Mouse (Mus musculus): ENCODE measurements around the gene Fam209.

The Fam209 gene

DNA sequence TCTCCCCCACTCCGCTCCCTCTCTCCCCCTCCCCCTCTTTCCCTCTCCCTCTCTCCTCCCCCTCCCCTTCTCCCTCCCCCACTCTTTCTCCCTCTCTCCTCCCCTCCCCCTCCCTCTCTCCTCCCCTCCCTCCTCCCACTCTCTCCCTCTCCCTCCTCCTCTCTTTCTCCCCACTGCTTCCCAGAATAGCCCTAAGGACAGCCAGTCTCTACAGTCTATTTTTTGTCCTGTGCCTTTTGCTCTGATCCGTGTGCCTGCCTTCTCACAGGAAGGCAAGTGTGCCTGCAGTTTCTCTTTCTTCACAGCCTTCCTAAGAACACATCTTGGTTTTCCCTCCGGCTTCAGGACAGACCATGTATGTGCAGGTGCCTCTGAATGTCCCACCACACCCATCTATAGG lies 5.0 kb downstream of the Fam209 start:
- DNase-seq (ENCODE audit: low spot score in 2 of 2): no peak

DNA sequence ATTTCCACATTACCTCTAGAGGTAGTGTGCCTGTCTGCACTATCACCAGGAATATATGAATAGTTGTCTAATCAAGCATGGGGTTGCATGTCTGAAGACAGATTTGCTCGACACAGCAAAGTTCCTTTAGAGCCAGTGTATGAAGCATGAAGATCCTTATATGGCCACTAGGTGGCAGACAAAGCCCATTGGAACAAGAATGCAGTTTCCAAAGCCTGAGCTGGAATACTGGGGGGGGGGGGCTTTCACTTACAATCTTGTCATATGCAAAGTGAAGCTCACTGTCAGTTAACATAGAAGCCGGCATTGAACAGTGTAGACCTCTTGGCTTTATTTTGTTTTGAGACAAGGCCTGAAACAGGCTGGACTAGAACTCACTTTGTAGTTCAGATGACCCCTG lies 5.5 kb downstream of the Fam209 start:
- no peak for DNase-seq (ENCODE audit: low spot score in 2 of 2)

DNA sequence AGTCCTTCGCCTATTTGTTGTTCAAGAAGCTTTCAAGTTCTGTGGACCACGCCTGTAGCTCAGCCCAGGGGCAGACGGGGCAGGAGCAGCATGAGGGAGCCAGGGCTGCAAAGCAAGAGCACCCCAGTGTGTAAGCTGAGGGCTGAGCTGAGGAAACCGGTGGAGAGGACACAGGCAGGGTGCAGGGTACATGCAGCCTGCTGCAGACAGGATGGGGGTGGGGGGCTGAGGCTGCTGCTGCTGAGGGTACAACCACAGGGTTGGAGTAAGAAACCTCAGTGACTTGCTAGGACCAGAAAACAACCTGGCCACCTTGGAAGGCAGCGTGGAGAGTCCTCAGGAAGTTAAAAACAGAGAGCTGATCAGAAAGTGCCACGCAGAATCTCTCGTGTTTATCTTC lies 8.0 kb downstream of the Fam209 start:
- no peak for DNase-seq (ENCODE audit: low spot score in 2 of 2)

DNA sequence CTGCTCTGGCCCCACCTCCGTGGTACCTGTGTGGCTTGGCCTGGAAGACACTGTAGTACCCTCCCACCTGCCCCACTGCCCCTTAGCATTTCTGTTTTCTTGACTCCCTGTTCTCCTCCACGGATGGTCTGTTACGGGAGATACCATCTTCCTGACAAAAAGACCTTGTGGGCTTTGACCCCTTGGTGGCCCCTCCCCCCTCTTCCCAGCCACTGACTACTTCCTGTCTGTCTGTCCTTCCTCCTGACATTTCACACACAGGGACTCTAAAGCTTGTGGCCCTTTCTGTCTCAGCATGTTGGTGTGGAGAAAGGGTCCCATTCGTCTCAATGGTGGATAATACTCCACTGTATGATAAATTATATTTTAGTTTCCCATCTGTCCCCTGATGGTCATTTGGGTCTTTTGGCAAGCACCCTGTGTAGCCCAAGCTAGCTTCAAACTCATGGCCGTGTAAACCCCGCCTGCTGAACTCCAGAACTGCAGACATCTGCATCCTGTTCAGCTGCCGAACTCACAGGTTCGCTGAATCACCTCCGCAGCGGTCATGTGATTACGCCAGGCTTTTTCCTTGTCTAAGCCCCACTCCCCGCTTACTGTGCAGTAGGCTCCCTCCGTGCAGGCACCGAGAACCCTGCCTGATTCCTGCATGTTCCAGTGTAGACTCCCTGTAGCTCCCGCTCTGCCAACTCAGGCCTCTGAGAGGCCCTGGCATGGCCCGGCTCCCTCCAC lies 9.5 kb downstream of the Fam209 start:
- DNase-seq (ENCODE audit: low spot score in 2 of 2): no peak

DNA sequence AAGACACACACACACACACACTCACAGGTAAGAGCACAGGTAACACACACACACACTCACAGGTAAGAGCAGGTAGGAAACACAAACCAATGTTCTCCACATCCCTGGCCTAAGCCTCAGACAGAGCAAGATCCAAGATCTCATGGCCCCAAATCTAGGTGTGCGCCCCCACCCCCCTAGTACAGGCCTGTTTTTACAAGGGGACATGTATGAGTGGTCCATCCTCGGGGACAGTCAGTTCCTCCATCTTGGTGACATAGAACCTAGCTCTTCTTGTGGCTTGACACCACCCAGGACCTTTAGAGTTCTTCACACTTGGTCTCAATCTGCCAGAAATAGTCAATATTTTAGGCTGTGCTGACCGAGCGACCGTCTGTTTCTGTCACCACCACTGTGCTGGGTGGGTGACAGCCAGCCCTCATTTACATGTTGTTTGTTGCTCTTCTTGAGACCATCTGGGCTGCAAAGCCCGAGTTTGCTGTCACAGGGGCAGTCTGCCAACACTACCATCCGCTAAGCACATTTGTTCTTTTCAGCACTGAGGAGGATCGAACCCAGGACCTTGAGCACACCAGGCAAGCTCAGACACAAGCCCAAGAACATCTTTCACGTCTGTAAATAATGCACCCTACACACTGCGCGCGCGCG lies 11.6 kb downstream of the Fam209 start:
- DNase-seq (ENCODE audit: low spot score in 2 of 2): no peak

DNA sequence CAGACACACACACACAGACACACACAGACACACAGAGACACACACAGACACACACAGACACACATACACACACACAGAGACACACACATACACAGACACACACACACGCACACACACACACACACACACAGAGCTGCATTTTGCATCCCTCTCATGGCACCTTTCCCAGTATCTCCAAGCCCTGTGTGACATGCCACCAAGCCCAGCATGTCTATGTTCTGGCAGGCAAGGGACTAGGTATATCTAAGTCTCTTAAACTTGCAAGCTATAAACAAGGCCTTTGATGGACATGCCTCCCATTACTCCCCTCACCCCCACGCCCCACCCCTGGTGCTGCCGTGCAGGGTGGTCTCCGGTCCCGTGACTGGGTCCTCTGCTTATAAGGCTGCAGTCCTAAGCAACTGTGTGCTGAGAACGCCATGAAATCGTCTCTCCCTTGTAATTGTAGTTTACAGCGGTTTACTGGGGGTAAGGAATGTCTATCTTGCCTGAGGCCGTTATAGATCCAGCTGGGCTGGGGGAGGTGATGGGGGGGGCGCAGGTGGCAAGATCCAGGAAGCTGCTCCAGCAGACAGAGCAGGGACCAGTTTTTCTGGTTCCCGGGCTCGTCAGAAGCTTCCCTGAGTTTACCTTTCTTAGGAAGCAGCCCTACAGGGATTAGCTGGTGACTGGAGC lies 12.5 kb downstream of the Fam209 start:
- DNase-seq (ENCODE audit: low spot score in 2 of 2): no peak

DNA sequence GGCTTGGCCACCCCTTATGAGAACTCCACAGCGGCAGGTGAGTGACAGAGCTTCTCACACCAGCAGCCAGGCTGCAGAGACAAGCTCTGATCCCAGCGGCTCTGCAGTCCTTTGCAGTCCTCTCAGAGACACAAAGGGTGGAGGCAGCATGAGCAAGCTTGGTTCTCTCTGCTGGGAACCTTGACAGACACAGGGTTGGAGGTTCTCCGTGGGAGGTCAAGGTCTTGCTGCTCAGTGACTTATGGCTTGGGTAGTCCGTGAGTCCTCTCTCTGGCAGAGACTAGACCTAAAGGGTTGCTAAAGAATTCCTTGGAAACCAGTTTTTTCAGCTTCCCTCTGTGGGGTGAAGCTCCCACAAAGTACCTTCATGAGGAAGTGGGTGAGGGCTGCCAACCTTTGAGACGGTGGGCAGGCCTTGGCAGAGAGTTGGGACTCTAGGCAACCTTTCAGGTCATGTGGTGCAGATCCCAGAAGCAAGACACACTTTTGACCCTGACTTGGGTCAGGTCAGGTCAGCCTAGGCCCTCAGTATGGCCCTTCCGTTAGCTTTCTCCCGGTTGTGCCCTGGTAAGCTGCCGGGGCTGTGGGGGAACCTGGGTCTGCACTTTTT lies 24.5 kb downstream of the Fam209 start:
- DNase-seq (ENCODE audit: low spot score in 2 of 2): no peak

DNA sequence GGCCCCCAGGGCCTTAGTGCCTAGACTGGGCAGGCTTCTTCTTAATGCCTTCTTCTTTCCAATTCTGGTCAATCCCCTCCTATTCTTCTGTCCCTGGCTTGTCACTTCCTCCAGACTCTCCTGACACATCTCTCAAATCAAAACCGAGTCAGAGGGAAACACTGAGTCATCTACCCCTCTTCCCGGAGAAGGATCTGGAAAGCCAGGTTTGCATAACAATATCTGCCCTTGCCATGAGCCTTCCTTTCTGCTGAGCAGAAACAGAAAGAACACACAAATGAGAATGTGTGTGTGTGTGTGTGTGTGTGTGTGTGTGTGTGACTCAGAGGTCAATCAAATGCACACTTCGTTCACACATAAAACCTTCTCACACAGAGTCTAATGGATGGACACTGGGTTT lies 26.5 kb downstream of the Fam209 start:
- DNase-seq (ENCODE audit: low spot score in 2 of 2): no peak

DNA sequence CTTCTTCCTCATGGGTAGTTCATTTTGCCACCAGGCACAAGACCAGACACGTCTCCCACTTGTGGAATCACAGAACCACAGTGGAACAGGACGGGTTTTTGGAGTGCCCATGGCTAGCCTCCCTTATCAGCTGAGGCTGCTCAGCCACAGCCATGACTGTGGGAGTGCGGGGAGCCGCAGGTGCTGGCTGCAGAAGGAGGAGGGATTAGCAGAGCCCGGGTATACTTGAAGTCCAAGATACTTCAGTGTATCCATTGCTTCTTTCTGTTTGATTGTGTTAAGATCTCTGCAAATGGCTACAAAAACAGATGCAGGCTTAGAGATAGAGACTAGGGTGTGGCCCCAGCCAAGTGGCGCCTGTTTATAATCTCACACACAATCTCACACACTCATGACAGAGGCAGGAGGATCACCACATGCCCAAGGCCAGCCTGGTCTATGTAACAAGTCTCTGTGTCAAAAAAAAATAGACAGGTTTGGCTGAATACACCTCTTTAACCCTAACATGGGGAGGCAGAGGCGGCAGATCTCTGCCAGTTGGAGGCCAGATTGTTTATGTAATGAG lies 28.5 kb downstream of the Fam209 start:
- no peak for DNase-seq (ENCODE audit: low spot score in 2 of 2)

DNA sequence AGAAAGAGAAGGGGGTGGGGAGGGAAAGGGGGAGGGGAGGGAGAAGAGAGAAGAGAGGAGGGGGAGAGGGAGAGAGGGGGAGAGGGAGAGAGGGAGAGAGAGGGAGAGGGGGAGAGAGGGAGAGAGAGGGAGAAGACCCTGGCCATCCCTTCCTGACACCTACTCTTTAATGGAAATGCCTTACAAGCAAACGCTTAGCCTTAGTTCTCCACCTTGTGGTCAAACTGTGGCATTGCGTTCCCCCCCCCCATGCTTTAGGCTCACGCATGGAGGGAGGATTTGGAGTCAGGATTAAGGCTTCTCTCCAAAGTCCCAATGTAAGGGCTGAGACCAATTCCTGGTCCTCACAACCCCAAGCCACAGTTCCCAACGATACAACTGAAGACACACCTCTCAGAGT lies 29.0 kb downstream of the Fam209 start:
- DNase-seq (ENCODE audit: low spot score in 2 of 2): no peak

DNA sequence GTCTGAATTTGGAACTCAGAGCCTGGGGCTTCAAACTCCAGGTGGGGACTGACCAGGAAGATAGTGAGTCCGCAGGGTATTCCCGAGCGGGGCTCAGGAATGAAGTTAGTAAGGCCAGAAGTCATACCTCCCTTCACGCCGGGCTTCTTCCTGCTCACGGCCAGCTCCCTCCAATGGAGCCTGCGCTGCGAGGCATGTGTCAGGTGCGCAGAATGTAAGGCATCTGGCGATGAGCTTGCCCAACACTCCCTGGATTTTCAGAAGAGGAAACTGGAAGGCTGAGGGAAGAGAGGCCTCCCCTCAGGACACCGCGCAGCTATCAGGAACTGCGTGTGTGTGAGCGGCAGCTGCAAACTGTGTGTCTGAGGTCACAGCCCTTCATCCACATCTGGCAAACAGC lies 29.8 kb downstream of the Fam209 start:
- DNase-seq (ENCODE audit: low spot score in 2 of 2): no peak

DNA sequence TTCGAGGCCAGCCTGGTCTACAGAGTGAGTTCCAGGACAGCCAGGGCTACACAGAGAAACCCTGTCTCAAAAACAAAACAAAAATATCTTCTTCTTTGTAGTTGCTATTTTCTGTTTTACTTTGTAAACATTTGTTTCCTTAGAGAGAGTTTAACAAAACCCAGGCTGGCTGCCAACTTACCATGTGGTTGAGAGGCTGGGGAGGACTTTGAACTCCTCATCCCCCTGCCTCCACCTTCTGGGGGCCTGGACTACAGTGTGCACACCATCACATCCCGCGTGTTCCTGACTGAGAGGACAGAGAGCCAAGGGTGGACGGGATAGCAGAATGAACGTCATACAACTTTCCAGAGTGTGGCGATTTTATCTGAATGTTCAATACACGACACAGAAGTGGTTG lies 33.8 kb downstream of the Fam209 start:
- no peak for DNase-seq (ENCODE audit: low spot score in 2 of 2)

DNA sequence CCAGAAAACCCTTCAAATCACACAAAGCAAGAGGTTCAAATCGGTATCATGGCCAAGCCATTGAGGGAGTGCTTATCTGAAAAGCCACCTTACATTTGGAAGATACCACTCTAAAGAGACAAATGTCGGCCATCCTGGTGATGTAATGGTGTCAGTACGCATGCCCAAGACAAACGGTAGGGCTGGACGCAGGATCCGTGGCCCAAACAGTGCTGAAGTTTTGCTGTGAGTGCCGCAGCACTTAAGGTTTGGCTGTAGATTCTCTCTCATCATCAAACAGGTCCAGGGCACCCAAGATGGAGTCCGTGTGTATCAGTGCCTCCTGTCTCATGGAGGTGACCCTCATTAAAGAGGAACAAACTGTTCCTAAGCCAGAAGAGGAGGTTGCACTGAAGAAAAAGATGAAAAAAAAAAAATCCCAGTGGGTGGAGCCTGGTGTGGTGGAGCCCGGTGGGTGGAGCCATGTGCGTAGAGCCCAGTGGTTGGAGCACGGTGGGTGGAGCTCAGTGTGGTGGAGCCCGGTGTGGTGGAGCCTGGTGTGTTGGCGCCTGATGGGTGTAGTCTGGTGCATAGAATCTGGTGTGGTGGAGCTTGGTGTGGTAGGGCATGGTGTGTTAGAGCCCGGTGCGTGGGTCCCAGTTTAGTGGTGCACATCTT lies 37.9 kb downstream of the Fam209 start:
- no peak for DNase-seq (ENCODE audit: low spot score in 2 of 2)

DNA sequence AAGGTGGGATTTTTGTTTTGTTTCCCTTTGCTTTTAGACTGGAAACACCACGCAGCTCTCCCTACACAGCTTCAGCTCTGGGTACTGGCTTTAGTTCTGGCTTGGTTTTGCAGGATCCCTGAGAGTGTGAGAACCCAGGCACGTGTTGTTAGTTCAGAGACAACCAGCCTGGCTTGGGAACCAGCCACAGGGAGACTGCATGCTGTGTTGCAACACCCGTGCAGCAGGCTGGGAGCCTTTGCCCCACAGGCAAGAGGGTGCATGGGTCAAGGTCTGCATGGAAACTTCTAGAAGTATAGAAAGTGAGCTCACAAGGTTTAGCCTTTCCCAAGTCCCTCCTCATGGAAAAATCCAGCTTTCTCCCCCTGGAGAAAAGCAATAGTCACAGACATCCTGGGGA lies 38.6 kb downstream of the Fam209 start:
- peak in 1 of 2 experiments; percentile 13 for DNase-seq (ENCODE audit: low spot score in 2 of 2)

DNA sequence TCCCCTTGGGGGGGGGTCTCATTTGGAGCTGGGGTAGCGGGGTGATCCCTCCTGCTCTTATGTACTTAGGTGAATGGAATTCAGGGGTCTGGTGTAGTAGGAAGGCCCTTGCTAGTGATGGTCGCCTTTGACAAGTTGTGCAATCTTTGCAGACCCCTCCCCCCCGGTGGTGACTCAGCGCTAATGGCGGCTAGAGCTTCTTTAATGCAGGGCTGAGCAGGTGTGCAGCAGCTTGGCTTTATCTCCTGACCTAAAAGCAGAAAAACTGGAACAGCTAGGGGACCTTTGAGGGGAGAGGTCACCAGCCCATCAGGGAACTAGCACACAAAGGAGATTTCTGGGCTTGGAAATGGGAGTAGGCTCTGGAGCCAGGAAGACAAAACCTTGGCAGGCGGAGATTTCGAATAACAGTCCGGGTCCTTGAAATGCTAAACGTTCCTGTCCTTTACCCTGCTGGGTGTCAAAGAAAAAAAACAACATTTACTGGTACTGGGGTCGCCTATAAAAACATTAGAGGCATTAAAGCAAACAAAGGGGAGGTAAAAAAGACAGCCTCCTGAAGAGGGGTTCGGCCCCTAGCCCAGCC lies 44.2 kb downstream of the Fam209 start:
- DNase-seq (ENCODE audit: low spot score in 2 of 2): no peak

DNA sequence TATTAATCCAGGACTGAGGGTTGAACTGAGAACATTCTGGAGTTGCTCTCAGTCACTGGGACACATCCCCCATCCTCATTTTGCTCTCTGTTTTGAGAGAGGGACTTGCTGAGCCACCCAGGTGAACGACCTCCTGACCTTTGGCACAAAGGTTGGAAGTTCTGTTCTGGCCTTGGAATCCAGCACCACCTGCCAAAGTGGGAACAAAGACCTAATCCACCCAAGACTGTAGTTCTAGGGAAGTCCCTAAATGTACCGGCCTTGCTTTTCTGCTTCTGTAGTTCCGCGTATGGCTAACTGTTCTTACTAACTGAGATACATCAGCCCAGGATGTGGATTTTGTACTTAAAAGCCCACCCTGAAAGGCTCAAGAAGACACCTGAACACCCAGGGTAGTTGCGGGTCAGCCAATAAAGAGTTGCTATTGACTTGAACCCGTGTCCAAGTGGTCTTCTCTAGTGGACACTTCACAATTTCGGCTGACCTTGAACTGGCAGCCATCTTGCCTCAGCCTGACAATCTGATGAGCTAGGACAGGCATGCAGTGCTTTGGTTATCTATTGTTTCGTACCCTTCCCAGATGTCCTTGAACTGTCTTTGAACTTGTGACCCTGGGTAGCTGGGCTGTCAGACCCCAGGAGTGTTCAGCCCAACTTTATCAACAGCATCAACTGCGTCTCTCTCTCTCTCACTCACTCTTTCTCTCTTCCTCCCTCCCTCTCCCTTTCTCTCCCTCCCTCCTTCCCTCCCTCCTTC lies 48.5 kb downstream of the Fam209 start:
- no peak for DNase-seq (ENCODE audit: low spot score in 2 of 2)

DNA sequence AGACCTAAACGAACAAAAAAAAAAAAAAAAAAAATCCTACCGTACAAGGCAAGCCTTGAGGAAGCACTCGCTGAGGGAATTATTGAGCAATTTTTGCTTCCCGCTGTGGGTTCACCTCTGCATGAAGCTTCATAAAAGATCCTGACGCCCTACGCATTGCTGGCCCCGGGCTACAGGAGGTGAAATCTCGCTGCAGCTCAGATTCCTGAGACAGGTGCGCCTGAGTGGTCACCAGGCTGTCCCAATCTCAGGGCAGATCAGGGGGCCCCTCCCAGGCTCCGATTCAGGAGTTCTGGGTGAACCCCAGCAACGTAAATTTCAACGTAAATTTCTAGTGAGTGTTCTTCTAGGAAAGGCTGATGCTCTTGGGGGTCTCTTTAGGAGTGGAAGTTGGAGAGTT lies 50.2 kb downstream of the Fam209 start:
- no peak for DNase-seq (ENCODE audit: low spot score in 2 of 2)
